Mouse (Mus musculus) heart, postnatal 0 days (tissue): ENCODE measurements around the gene Ccdc114.

Source experiments
- CTCF ChIP-seq: IDR thresholded peaks from 2 replicates; pipeline ENCODE4 v1.5.1; 2016; ENCODE audit warnings: antibody characterized with exemption, control low read depth, low read depth
- EP300 ChIP-seq: IDR thresholded peaks from 2 replicates; pipeline ENCODE4 v1.6.1; 2016; ENCODE audit warnings: antibody characterized with exemption, low read depth

- TF ChIP-seq CTCF = no peak
- no peak for TF ChIP-seq EP300
Observed at GRCm38 (mm10) chr7:45973271-45973687, 49.4 kb downstream of the Ccdc114 start.
